ENCODE assay signal across 27 mouse cellular contexts in genomic region chr14:31697755-31698154, GRCm38 (mm10). TPM values are rescaled to one million over a fixed set of nuclear protein-coding genes. Genes with fewer than 3 reads are reported as not detected.
"Had no signal": no experiment of that assay in that cellular context is flagged by ENCODE, and none has a peak within 500 bp of the region (broad histone marks: within the 10 kb centered on the region; RNA-seq: fewer than 3 reads in every experiment).

No protein-coding gene starts in this region.

- H3K27ac ChIP-seq: limb, embryonic 10.5 days; limb, embryonic 13.5 days; liver, embryonic 12.5 days; liver, embryonic 15.5 days; lung, embryonic 15.5 days; midbrain, embryonic 10.5 days; midbrain, embryonic 13.5 days; neural tube, embryonic 13.5 days; stomach, embryonic 15.5 days had no signal

- H3K4me3 ChIP-seq: layer of hippocampus, adult 2 months; limb, embryonic 10.5 days; limb, embryonic 13.5 days; liver, embryonic 12.5 days; liver, embryonic 15.5 days; lung, embryonic 15.5 days; megakaryocyte, embryonic 14.5 days; midbrain, embryonic 10.5 days; midbrain, embryonic 13.5 days; myocyte; neural tube, embryonic 13.5 days; stomach, embryonic 15.5 days had no signal

- H3K4me1 ChIP-seq: limb, embryonic 10.5 days; liver, embryonic 12.5 days; liver, embryonic 15.5 days; lung, embryonic 15.5 days; midbrain, embryonic 10.5 days; midbrain, embryonic 13.5 days; neural tube, embryonic 13.5 days; stomach, embryonic 15.5 days had no signal

- DNase-seq: kidney, postnatal 25 days; layer of hippocampus, adult 9-11 months; liver; lung, adult 18-20 months; lung, postnatal 10 days; lung, postnatal 36 days; retina, postnatal 1 day; right cerebral cortex, postnatal 25 days; spleen, adult 18-20 months; thymus, postnatal 25 days had no signal

- H3K9ac ChIP-seq: limb, embryonic 13.5 days; liver, embryonic 12.5 days; liver, embryonic 15.5 days; lung, embryonic 15.5 days; midbrain, embryonic 13.5 days; neural tube, embryonic 13.5 days; stomach, embryonic 15.5 days had no signal

- H3K9me3 ChIP-seq: limb, embryonic 10.5 days; limb, embryonic 13.5 days; liver, embryonic 12.5 days; liver, embryonic 15.5 days; lung, embryonic 15.5 days; megakaryocyte, embryonic 14.5 days; midbrain, embryonic 10.5 days; midbrain, embryonic 13.5 days; neural tube, embryonic 13.5 days; stomach, embryonic 15.5 days had no signal

- H3K4me2 ChIP-seq: limb, embryonic 13.5 days; liver, embryonic 12.5 days; liver, embryonic 15.5 days; lung, embryonic 15.5 days; midbrain, embryonic 13.5 days; neural tube, embryonic 13.5 days; stomach, embryonic 15.5 days had no signal

- H3K27me3 ChIP-seq: limb, embryonic 13.5 days; liver, embryonic 12.5 days; liver, embryonic 15.5 days; lung, embryonic 15.5 days; megakaryocyte, embryonic 14.5 days; midbrain, embryonic 13.5 days; neural tube, embryonic 13.5 days; stomach, embryonic 15.5 days had no signal

- ATAC-seq: liver, embryonic 12.5 days; midbrain, embryonic 13.5 days; midbrain, embryonic 16.5 days had no signal

RNA-seq across cellular contexts. Expression of gene Gm49387, which starts 57.1 kb away (rescaled TPM):
- total RNA-seq: layer of hippocampus, postnatal 25 days; monocyte, adult 5-6 weeks; neutrophil, adult 5-6 weeks had no signal
- polyA plus RNA-seq: large intestine, adult 2 months; midbrain, embryonic 13.5 days; midbrain, embryonic 16.5 days; myocyte; stomach, embryonic 15.5 days had no signal
